8 mouse cellular contexts compared by ENCODE assay signal in genomic region chr13:93192646-93193026, GRCm38 (mm10). TPM values are rescaled to one million over a fixed set of nuclear protein-coding genes. Genes with fewer than 3 reads are reported as not detected.
DNase-seq lines count a peak whose midpoint lies in the region; ATAC-seq and TF ChIP-seq lines count a peak whose summit lies in the region.

No protein-coding gene starts in this region.

- H3K9ac ChIP-seq in heart, embryonic 15.5 days = peak overlapping the region; percentile 50
- H3K9ac ChIP-seq in MEL (ENCODE audit: control insufficient read depth, low read depth, low read length, poor library complexity, severe bottlenecking) = peak overlapping the region; percentile 70
- H3K9ac ChIP-seq in hindbrain, embryonic 12.5 days = peak overlapping the region; percentile 92

- H3K27ac ChIP-seq in heart, embryonic 15.5 days = peak overlapping the region; percentile 90
- H3K27ac ChIP-seq in MEL (ENCODE audit: control insufficient read depth, low read depth, low read length) = peak overlapping the region; percentile 22
- H3K27ac ChIP-seq in hindbrain, embryonic 12.5 days = peak overlapping the region; percentile 94
- H3K27ac ChIP-seq in midbrain, embryonic 10.5 days (replicated peaks) = peak overlapping the region; percentile 98

- TF ChIP-seq CTCF in MEL (IDR thresholded peaks at IDR 0.05 in 2 of 3, conservative IDR thresholded peaks at IDR 0.05 in 1 of 3; ENCODE audit: control insufficient read depth in 1 of 3, insufficient read depth in 1 of 3, low read depth in 2 of 3, low read length in 3 of 3, poor library complexity in 1 of 3, severe bottlenecking in 1 of 3) = no peak

- no peaks in the 10 kb centered on the region for H3K9me3 ChIP-seq in heart, embryonic 15.5 days (replicated peaks)
- no peaks in the 10 kb centered on the region for H3K9me3 ChIP-seq in MEL (replicated peaks; ENCODE audit: insufficient read depth, low read length)
- H3K9me3 ChIP-seq in hindbrain, embryonic 12.5 days (replicated peaks) = no peaks in the 10 kb centered on the region
- H3K9me3 ChIP-seq in midbrain, embryonic 10.5 days (replicated peaks) = no peaks in the 10 kb centered on the region

- H3K27me3 ChIP-seq in heart, embryonic 15.5 days = no peaks in the 10 kb centered on the region
- no peaks in the 10 kb centered on the region for H3K27me3 ChIP-seq in MEL (ENCODE audit: control insufficient read depth in 1 of 2, insufficient read depth in 2 of 2, low read length in 2 of 2)
- H3K27me3 ChIP-seq in hindbrain, embryonic 12.5 days = no peaks in the 10 kb centered on the region
- no peaks in the 10 kb centered on the region for H3K27me3 ChIP-seq in midbrain, embryonic 10.5 days (ENCODE audit: low read depth, poor library complexity, severe bottlenecking)

- no peaks in the 10 kb centered on the region for H3K36me3 ChIP-seq in heart, embryonic 15.5 days
- peaks cover 0 to 23% of the 10 kb centered on the region in 2 experiments; a peak in 2 of 4 replicates for H3K36me3 ChIP-seq in MEL (ENCODE audit: control insufficient read depth in 1 of 2, insufficient read depth in 2 of 2, low read length in 2 of 2)
- no peaks in the 10 kb centered on the region for H3K36me3 ChIP-seq in hindbrain, embryonic 12.5 days
- peaks cover 6% of the 10 kb centered on the region for H3K36me3 ChIP-seq in midbrain, embryonic 10.5 days

- DNase-seq in heart, adult 9 months (ENCODE audit: low spot score in 2 of 2) = no peak
- no peak for DNase-seq in MEL (ENCODE audit: low read depth, low spot score)
- no peak for DNase-seq in midbrain, embryonic 10.5 days (ENCODE audit: low spot score)
- DNase-seq in ovary, postnatal 10 days (ENCODE audit: low spot score) = no peak
- DNase-seq in left cerebral cortex, adult 18-20 months (ENCODE audit: low spot score in 2 of 2) = no peak

- TF ChIP-seq POLR2A in MEL (IDR thresholded peaks at IDR 0.05; ENCODE audit: control insufficient read depth in 1 of 2, insufficient read depth in 1 of 2, low read depth in 1 of 2, low read length in 2 of 2, poor library complexity in 1 of 2) = no peak

- peak overlapping the region; percentile 75 for H3K4me3 ChIP-seq in heart, embryonic 15.5 days
- H3K4me3 ChIP-seq in MEL (ENCODE audit: control insufficient read depth in 1 of 2, insufficient read depth in 1 of 2, low read depth in 2 of 2, low read length in 2 of 2) = peak overlapping the region; percentile 55 to 80
- peak overlapping the region; percentile 86 for H3K4me3 ChIP-seq in hindbrain, embryonic 12.5 days
- peak overlapping the region; percentile 95 for H3K4me3 ChIP-seq in midbrain, embryonic 10.5 days

- no peak for ATAC-seq in heart, embryonic 15.5 days (replicated peaks; ENCODE audit: insufficient number of reproducible peaks, insufficient read depth, low FRiP score, low read depth)
- ATAC-seq in hindbrain, embryonic 12.5 days (ENCODE audit: low FRiP score) = no peak
- ATAC-seq in granulocyte monocyte progenitor cell, adult 5-6 weeks (replicated peaks; ENCODE audit: poor library complexity, severe bottlenecking) = no peak

- no peak for TF ChIP-seq RAD21 in MEL (IDR thresholded peaks at IDR 0.05; ENCODE audit: low read depth, low read length)

- H3K79me2 ChIP-seq in MEL (ENCODE audit: control insufficient read depth, insufficient read depth, low read length, poor library complexity) = peaks cover 32% of the 10 kb centered on the region

- 69% methylated on average over 5 of the region's 5 CpGs for WGBS in heart, embryonic 15.5 days
- WGBS in hindbrain, embryonic 12.5 days = 66% methylated on average over 5 of the region's 5 CpGs
- WGBS in midbrain, embryonic 10.5 days = 74% methylated on average over 5 of the region's 5 CpGs

- peaks cover 20% of the 10 kb centered on the region for H3K4me1 ChIP-seq in heart, embryonic 15.5 days (replicated peaks)
- H3K4me1 ChIP-seq in MEL (ENCODE audit: control insufficient read depth in 1 of 2, insufficient read depth in 2 of 2, low read length in 2 of 2) = peaks cover 6 to 10% of the 10 kb centered on the region in 2 experiments
- H3K4me1 ChIP-seq in hindbrain, embryonic 12.5 days = peaks cover 16% of the 10 kb centered on the region
- peaks cover 19% of the 10 kb centered on the region for H3K4me1 ChIP-seq in midbrain, embryonic 10.5 days

- peak overlapping the region; percentile 79 for H3K4me2 ChIP-seq in heart, embryonic 15.5 days
- peak overlapping the region; percentile 77 for H3K4me2 ChIP-seq in hindbrain, embryonic 12.5 days (replicated peaks)

- TF ChIP-seq EP300 in MEL (IDR thresholded peaks at IDR 0.05; ENCODE audit: low read depth in 1 of 2, low read length in 2 of 2) = no peak

TF ChIP-seq in MEL, 35 proteins besides CTCF, POLR2A, EP300 and RAD21:
- TF ChIP-seq TBP (IDR thresholded peaks at IDR 0.05; ENCODE audit: low read depth, low read length) (0 out of 2 replicates have a peak, but pooled peaks have one; percentile 37), MAFK (IDR thresholded peaks at IDR 0.05; ENCODE audit: borderline replicate concordance, low read depth, low read length) (no peak)

RNA-seq across cellular contexts. Expression of gene Tent2, which starts 0.5 kb away (rescaled TPM):
- polyA plus RNA-seq in heart, embryonic 15.5 days (2015; fragmentation: Nextera tagmentation; extraction: Ambion mirVana) = 32.2 and 39.0 TPM in 2 replicates
- 13.0 and 13.9 TPM in 2 replicates for total RNA-seq in MEL (2012; rRNA removed)
- polyA plus RNA-seq in MEL (2012; ENCODE audit: insufficient read depth in 1 of 2, insufficient read length in 2 of 2, low read depth in 1 of 2, low replicate concordance in 2 of 2, missing spikeins in 1 of 2) = 10 to 100 TPM in 1 of 2 experiments, not detected in 1; 39.2 TPM
- polyA plus RNA-seq in hindbrain, embryonic 12.5 days (2016; fragmentation: Nextera tagmentation; extraction: Ambion mirVana) = 55.7 and 64.0 TPM in 2 replicates
- polyA plus RNA-seq in midbrain, embryonic 10.5 days (2016; fragmentation: Nextera tagmentation; extraction: Ambion mirVana) = 56.7 and 59.2 TPM in 2 replicates
- 89.4 and 91.3 TPM in 2 replicates for total RNA-seq in granulocyte monocyte progenitor cell, adult 5-6 weeks (2014; fragmentation: Nextera tagmentation)
- 41.5 and 50.1 TPM in 2 replicates for total RNA-seq in granulocyte monocyte progenitor cell, adult 5-6 weeks (2017)
- 10 to 100 TPM; 27.2 to 28.5 TPM for total RNA-seq in left cerebral cortex, adult 18-20 months (2021)

RNA-seq across cellular contexts. Expression of gene Cmya5, which starts 48.1 kb away (rescaled TPM):
- 5.6 and 5.7 TPM in 2 replicates for polyA plus RNA-seq in heart, embryonic 15.5 days (2015; fragmentation: Nextera tagmentation; extraction: Ambion mirVana)
- under 0.01 TPM in 2 replicates for total RNA-seq in MEL (2012; rRNA removed)
- polyA plus RNA-seq in MEL (2012; ENCODE audit: insufficient read depth in 1 of 2, insufficient read length in 2 of 2, low read depth in 1 of 2, low replicate concordance in 2 of 2, missing spikeins in 1 of 2) = not detected
- 0.08 and 0.12 TPM in 2 replicates for polyA plus RNA-seq in hindbrain, embryonic 12.5 days (2016; fragmentation: Nextera tagmentation; extraction: Ambion mirVana)
- 0.02 and 0.04 TPM in 2 replicates for polyA plus RNA-seq in midbrain, embryonic 10.5 days (2016; fragmentation: Nextera tagmentation; extraction: Ambion mirVana)
- not detected in 2 replicates for total RNA-seq in granulocyte monocyte progenitor cell, adult 5-6 weeks (2014; fragmentation: Nextera tagmentation)
- 0.04 TPM in 1 of 2 replicates, not detected in the other for total RNA-seq in granulocyte monocyte progenitor cell, adult 5-6 weeks (2017)
- 1 to 10 TPM; 4.7 to 5.3 TPM for total RNA-seq in left cerebral cortex, adult 18-20 months (2021)

Comparison
In these comparisons a context has a peak if more than half of its experiments do, and no peak if none do; other contexts are left out.
1. H3K27ac ChIP-seq: peak in every context shown above with its lines; median percentile 98 in midbrain, embryonic 10.5 days; 94 in hindbrain, embryonic 12.5 days; 90 in heart, embryonic 15.5 days; 22 in MEL.